Mouse (Mus musculus): ENCODE results near the gene Slc25a28. TPM values are rescaled to one million over a fixed set of nuclear protein-coding genes. Genes with fewer than 3 reads are reported as not detected.
A peak's percentile ranks its signal among the peaks of the same experiment; 100 is the strongest.

Gene Slc25a28
- total RNA-seq, 2 experiments from 2014 or later = 23.3 to 24.0 TPM

DNA sequence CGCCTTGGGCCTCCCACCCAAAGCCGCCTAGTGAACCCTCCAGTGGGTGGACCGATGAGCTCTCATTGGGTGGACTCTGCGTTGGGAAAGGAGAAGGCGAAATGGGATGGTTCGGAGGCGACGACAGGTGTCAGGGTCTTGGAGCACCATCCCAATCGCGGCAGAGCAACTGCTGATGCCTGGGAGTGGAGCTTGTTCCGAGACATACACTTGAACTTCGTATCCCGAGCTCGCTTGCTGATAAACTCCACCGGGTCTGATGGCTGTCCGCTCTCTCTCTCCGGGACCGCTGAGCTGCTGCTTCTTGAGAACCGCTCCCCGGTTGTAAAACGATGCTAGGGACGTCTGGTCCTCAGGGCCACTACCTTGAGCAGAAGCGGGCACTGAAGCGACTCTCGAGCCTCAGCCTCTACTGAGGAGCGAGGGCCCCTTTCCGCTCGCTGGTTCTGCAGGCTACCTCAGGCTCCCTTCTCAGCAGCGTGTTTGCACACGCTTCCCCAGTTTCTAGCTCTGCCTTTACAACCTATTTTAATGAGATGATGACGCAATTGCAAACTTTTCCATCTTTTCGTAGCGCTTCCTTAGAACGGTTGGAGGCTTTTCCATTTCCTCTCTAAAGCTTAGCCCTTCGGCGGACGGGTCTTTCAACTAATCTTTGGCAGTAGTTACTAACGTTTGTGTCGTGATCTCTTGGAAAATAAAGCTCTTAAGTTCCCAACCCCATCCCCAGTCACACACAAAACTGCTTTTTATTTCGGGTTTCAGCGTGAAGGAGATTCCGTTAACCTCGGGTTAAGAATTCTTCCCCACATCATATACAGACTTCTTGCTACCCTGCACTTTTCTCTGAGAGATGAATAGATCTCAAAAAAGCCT lies 1.1 kb upstream of the Slc25a28 start:
- no peak for DNase-seq

DNA sequence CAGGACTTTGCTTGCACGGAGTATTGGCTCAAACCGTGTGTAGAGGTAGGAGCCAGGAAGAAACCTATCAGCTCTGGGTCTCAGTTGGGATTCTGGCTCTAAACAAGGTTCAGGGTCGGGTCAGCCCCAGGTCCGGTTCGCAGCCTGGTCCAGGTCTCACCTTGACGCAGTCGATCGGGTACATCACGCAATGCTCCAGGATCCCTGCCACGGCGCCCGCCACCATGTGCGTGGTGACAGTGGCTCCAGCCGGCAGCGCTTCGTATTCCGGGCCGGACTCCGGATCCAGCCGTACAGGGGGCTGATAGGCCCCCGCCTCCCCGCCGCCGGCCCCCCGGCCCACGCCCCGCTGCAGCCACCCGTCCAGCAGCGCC lies 378 bp downstream of the Slc25a28 start:
- no peak for DNase-seq

DNA sequence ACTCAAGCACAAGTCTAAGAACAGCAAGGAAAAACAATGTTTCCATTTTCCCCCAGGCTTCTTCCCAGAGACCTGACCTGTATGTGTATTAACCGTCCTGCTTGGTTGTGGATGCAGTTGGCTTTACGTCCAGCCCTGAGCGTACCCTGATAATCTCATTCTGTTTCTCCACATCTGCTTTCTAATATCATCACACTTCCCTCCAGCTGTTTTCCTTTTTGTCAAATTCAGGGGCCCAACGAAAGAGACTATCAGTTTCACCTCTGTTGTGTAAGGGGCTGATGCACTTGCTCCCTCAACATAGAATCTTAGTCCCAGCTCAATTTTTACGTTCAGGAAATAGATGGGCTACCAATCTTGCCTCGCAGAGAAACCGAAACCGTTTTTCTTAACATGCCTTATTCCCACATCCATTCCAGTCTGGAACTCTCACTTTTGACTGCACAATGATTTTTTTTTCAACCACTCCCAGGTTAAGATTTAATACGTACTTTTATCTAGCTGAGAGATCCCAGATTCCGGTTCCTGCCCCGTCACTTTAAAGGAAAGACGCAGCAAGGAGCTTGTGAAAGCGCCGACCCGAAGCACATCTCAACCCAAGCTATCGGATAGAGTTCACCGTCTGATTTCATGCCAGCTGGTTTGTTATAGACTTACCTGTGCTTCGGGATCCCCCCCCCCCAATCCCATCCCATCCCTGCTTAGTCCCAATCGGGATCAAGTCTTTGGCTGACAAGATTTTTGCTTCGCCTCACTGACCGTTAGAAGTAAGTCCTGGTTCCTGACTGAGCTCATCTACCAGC lies 967 bp downstream of the Slc25a28 start:
- no peak for DNase-seq

DNA sequence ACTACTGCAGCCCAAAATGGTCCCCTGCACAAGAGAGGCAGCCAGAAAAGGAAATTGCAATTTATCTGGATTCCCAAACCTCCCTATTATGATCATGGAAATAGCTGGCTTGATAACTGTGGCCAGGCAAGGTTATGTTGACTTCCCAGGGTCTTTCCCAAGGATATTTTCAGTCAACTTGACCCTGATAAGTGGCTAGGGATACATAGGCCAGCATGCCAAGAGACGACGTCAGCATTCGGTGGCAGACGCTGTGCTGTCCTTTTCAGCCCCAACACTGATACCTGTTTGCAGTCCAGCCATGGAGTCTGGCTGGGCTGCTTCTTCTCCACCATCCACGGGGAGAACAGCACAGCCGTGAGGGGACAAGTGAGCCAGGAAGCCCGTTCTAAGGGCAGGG lies 3.6 kb downstream of the Slc25a28 start:
- DNase-seq = no peak

DNA sequence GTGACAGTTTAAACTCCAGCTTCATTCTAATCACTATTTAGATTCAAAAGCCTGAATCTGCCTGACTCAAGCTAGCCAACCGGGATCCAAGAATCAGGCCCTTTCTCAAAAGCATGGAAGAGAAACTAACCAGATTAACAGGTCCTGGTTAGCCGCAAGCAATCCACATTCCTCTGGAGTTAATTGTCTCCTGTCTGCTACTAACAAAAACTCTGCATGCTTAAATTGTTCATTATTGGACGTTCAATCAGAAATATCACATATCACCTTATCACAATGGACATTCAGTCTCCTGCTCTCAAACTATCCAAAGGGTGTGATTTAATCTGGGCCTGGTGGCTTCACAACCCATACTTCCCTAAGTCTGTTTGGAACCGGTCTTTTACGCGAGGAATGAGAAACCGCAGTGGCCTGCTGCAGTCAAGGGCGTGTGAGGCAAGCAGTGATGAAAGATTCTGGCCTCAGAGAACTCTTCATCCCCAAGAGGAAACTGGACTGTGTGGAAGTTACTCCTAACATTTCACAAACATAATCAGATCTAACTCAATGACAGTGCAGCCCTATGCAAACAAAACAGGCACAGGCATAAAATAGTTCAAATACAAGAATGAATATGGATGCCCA lies 5.4 kb downstream of the Slc25a28 start:
- no peak for DNase-seq

DNA sequence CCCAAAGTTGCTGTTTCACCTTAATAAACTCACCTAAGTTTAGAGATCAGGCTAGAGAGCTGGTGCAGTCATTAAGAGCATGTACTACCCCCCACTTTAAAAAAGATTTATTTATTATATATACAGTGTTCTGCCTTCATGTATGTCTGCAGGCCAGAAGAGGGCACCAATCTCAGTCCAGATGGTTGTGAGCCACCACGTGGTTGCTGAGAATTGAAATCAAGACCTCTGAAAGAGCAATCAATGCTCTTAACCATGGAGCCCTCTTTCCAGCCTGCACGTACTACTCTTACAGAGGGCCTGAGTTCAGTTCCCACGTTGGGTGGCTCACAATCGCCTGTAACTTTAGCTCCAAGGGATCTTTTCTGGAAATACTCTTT lies 7.3 kb downstream of the Slc25a28 start:
- DNase-seq = no peak

DNA sequence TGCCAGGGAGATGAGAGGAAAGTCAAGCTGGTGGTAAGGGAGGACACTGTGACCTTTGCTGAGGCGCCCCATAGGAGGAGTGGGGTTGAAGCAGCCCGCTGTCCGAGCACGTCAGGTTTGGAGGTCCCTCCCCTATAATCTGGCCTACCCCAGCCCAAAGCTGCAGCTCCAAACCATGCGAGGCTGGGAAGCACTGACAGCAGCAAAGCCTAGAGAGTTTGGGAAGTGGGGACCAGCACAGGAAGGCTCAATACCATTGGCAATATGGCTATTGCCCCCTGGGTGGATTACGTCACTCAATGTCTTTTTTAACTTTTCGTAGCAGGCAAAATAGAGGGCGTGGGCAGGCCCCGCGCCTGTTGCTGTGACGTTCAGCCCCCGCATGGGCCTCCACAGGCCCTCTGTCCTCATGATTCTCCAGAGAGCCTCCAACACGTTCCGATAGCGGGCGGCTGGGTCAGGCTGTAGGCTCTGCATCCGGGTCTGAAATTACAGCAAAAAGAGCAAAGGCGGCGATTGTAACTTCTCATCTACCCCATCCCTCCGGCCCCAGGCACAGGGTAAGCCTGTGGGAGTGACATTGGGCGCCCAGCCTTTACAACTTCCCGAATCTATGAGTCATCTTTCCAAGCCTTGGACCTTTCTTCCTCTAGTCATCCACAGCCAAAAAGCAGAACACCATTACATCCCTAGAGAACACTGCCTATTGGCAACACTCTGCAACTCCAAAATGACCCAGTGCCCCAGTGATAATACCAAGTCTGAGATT lies 7.8 kb downstream of the Slc25a28 start:
- peak; percentile 42 for DNase-seq

DNA sequence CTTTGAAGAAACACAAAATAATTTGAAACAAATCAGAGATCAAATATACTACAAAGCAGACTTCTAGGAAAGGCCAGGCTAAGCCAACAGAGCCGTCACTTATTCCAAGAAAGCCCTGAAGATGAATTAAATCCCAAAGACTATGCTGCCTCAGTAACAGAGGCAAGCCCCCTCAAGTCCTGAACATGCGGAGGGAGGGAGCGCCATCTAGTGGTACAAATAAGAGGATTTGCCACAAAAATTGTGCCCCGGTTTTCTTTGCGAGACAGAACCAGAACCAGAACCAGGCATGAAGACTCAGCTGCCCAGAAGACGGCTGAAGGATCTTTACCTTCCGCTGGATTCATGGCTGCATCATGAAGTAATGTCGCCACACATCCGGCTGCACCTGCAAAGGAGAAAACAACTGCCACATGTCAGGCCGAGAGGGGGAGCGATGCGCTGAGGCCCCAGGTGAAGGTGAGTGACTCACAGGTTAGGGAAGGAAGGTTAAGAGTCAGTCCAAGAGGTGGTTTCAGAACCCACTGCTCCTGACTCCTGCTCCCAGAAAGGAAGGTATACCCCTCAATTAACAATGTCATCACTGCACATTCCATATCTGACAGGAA lies 9.1 kb downstream of the Slc25a28 start:
- peak; percentile 59 for DNase-seq

DNA sequence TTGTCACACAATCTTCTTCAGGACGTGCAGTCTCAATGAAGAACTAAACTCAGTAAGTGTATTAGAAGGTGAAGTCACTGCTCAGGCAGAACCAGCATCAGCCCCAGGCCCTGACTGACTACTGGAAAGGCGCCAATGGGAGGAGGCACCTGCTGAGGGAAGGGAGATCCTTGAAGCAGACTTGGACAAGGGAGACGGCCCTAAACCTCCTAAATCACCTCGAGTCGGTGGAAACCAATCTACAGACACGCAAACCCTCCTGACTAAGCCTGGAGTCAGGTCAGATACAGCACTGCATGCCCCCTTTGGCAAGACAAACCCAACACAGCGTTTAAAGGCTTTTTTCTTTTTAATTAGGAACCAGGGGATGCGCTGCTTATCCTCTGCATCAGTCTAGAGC lies 11.2 kb downstream of the Slc25a28 start:
- no peak for DNase-seq

DNA sequence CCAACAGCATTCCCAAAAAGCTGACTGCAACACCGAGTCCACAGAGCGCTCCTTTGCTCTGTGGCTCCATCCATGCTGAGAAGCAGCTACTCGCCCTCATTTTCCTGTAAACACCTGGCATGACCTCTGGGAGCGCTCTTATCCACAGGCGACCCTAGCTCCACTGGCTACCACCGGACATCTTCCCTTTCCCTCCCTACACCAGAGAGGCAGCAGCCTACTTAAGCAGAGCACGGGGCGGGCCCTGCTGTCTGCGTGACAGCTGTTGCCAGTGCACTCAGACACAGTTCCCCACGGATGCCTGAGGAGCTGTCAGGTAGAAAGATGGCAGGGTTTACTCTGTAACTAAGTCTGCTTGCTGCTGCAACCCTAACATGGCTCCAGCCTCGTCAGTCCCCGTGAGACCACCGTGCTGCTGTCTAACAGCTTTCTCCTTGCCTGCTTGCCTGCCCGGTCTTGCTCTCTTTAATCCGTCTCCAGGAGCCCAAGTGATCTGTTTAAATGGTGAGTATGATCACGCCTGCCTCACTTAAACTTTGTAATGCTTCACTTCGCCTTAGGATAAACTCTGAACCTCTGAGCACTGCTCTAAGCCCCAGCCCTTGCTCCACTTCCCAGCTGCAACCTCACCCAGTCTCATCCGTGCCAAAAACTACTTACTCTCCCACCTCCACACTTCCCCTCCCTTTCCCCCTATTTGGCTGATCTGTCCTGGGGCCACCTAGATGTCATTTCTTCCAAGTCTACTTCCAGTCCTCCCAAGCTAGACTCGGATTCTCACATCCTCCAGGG lies 12.3 kb downstream of the Slc25a28 start:
- peak; percentile 41 for DNase-seq

DNA sequence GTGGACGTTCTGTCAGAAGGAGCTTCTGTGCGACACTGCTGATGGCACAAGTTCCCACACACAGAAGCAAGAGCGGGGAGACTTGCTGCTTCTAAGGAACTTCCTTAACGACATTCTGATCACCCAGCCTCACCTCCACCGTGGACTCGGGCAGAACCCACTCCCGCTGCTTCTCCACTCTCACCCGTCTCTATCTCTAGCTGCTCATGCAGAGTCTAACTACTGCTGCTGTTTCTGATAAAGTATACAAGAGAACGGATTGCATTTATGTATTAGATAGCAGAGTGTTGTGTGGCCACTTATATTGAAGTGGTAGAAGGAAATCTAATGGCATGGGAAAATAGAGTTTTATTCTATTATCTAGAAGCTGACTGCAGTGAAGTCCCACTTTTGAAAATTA lies 13.9 kb downstream of the Slc25a28 start:
- no peak for DNase-seq

DNA sequence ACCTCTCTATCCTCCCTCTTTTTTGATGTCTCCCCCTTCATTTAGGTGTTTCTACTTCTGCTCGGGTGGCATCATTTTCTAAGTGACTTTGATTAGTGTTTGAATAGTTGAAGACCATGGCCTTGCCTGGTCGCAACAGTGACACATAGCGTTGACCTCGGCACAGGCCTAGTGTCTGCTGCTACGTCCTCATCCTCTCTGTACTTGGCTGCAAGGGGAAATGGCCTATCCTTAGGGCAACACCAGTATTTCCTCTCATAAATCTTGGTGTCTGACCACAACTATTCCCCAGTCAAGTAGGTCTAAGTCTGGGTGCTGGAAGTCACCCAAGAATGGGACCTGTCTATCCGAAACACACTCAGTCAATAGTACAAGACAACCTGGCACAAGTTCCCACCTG lies 15.0 kb downstream of the Slc25a28 start:
- DNase-seq = no peak

DNA sequence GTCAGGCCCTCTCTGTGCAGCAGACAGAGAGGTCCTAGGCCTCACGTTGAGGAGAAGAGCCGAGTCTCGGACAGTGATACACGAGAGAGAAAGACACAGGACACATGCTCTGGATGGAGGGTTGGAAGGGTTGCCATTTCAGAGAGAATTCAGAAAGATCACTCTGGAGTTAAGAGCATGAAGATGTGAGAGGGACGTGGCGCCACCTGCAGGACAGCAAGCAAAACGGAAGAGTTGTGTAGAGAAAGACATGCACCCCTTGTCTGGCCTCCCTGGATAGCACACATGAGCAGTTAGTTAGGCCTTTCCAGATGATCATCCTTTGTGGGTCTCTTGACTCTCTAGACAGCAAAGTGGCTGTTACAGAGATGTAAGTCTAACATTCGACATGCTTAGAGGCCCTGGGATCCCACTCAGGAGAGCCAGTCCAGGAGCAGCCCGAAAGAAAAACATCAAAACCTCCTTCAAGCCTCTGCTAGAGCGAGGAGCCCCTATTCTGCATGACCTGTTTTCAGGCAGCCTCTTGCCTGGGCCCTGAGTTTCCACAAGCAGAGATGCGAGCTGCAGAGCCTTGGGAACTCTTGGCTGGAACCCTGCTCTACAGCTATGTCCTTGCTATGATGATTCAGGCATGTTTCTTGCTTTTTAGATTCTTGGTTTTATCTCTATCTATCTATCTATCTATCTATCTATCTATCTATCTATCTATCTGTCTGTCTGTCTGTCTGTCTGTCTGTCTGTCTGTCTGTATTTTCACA lies 18.8 kb downstream of the Slc25a28 start:
- DNase-seq = peak; percentile 68

DNA sequence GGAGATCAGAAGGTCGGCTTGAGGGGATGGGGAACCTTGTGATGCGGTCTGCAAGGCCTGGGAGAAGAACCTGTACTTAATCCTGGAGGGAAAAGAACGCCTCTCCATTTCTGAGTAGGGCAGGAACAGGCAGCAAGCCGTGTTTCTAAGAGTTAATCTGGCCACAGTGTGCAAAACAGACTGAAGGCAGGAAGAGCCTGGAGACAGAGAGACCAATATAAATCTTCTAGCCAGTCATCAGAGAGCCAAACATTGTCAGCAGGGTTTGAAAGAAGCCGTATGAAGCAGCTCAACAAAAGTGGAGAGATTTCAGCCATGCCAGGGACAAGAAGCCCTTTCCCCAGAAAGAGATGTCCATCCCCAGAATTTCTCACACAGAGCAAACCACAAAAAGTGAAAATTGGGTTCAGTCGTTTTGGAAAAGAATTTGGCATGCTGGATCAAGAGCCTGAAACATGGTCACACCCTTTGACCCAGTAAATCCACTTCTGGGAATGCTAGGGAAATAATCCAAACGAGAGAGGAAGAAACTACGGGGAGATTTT lies 23.4 kb downstream of the Slc25a28 start:
- no peak for DNase-seq

DNA sequence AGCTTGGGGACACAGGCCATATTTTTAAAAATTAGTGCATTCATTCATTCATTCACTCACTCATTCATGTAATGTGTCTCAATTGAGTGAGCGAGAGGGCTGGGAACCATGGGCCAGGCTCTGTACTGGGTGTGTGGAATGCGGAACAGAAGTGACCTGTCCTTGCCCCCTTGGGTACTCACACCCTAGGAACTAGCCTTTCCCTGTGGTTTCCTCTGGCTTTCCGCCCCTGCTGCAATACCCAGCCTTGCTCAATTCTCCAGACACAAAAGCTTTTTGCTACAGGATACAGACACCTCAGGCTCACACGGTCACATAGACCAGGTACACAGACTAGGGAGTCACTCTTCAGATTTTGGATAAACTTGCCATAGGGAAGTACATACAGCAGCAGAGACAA lies 26.3 kb downstream of the Slc25a28 start:
- no peak for DNase-seq

DNA sequence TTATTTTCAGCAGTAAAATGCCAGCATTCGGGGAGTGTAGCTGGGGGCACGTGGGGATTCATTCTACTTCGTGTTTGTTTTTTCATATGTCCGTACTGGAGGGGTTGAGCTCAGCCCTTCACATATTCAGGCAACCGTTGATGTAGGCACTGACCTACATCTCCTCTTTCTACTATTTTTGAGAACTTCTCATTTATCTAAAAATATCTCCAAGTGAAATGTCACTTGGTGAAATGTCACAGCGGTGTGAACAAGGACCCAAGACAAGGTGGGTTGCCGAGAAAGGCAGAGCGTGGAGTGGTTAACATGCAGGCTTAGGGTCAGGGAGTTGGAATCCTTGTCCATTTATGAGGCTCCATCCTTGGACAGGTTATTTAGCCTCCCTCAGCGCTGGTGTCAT lies 27.4 kb downstream of the Slc25a28 start:
- no peak for DNase-seq

DNA sequence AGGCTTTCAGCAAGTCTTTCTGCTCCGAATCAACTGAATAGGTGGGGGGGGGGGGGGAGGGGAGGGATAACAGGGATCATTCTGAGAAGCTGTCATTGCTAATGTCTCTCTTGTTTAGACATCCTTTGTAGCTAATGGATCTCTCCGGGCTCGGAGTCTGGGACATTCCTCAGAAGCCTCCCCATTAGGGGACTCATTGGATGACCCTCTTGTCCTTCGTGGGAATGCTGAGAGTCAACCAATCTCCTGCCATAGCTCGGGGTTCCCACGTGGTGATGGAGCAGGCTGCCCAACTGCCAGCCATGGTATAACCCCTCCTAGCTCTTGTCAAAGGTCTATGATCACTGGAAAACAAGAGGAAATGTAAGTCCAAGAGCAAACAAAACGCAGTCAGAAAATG lies 27.8 kb downstream of the Slc25a28 start:
- DNase-seq = no peak

DNA sequence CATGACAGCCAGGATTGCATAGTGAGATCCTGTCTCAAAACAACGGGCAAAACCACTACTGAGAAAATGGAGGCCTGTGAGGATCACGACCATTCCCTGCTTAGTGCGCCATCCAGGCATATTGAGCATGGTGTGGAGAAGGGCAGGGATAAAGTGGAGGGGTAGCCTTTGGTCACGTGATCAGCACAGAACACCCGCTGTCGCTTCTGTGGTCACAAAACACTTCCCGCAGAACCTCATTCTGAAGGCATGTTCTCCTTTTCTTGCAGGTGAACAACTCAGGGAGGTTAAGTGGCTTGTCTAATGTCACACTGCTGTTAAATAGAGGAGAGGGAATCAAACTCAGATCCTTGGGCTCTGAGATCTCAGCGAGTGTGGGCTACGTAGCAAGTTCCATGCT lies 29.2 kb downstream of the Slc25a28 start:
- DNase-seq = no peak

DNA sequence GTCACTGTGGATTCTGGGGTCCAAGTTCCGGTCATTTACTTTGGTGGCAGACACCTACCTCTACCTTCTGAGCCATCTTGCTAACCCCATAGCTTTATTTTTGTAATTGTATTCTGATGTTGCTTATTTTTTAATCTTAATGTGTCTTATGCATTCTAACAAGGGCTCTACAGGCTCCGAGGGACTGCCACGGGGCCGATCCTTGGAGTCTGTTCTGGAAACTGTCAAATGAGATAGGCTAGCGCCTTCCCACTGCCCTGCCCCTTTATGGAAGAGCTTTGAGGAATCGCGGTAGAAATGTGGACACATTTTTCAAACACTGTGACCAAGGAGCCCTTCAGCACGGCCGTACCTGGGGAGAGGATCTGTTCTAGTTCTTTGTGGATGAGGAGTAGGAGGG lies 31.8 kb downstream of the Slc25a28 start:
- DNase-seq = no peak

DNA sequence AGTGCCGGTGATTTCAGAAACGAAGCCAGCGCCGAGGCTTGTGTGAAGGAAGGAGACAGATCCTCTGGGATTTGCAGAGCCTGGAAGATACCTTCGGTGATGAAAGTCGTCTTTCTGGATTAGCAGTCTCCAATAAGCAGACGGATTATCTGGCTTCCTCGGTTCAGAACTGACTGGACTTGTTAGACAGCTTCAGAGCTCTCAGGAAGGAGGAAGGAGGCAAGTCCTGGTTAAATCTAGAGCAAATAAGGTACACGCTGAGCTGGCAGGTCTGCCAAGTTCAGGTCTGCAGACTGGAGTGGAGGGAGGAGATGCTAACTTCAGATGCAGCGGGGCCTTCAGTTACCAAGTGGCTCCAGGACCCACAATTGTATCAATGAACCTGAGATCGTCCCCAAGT lies 32.8 kb downstream of the Slc25a28 start:
- no peak for DNase-seq

Measured in heart, postnatal 4 days (tissue).